Mouse (Mus musculus) c-Kit-positive CD71-negative TER-119-negative erythroid progenitor cells, embryonic 14.5 days (primary cell): ENCODE measurements around the gene Ppp4c.

Experiments
- DNase-seq: peaks from one replicate; pipeline ENCODE4 v3.0.0-alpha.2; 2013; ENCODE audit warnings: low read depth

The Ppp4c gene

DNA sequence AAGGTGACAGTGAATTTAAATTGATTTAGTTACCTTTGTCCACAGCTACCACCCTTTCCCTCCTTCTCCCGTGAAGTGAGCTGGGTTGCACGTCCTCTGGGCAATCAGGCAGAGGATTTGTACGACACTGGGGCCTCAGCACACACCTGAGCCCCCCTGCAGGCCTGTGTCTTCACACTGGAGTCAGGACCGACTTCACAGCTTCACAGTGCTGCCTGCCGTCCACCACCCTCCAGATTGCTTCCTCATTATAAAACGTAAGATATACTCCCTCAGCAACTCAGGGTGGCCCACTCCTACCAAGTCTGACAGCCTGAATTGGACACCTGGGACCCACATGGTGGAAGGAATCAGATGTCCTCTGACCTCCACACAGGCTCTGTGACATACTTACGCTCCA lies 33.8 kb downstream of the Ppp4c start:
- no peak for DNase-seq

- peak; percentile 70 for DNase-seq
These were observed 37.4 kb downstream of the Ppp4c start for GRCm38 (mm10) chr7:126754866-126755265.

GRCm38 (mm10) chr7:126749582-126750343 lies 42.5 kb downstream of the Ppp4c start:
- no peak for DNase-seq

- DNase-seq, result no peak
These were observed 43.5 kb downstream of the Ppp4c start for GRCm38 (mm10) chr7:126748824-126749223.

- DNase-seq, result no peak
These were observed 45.5 kb downstream of the Ppp4c start for GRCm38 (mm10) chr7:126746798-126747197.

GRCm38 (mm10) chr7:126746066-126746465 lies 46.2 kb downstream of the Ppp4c start:
- no peak for DNase-seq

GRCm38 (mm10) chr7:126741964-126742482 lies 50.3 kb downstream of the Ppp4c start:
- DNase-seq, result no peak

- no peak for DNase-seq
These were observed 50.8 kb downstream of the Ppp4c start for GRCm38 (mm10) chr7:126741452-126741851.

- no peak for DNase-seq
These were observed 51.3 kb downstream of the Ppp4c start for GRCm38 (mm10) chr7:126740977-126741376.

DNA sequence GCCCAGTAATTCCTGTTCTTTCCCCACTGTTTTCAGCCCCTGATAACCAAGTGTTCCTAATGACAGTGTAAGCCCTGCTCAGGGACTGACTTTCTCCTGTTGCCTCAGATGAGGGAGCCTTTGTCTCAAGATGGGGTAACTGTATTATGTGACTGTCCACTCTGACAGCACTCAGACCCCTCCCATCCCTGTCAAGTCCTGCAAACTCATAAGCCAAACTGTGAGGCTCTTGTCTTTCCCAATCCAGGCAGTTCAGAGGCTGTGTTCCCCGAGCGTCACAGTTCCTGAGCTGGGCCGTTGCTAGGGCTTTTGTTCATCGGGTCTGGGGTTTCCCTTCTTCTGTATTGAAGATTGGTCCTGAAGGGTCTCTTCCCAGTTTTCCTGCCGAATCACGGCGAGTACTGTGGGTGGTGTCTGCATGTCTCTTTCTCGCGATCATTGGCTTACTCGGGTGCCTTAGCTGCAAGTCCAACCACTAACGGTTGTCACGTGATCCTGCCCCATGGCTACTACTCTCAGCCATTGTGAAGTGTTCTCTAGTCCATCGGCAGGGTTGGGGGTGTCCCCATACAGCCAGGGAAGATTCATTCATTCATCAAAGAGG lies 52.1 kb downstream of the Ppp4c start:
- DNase-seq, result no peak

- DNase-seq, result no peak
These were observed 52.7 kb downstream of the Ppp4c start for GRCm38 (mm10) chr7:126739551-126739950.

DNA sequence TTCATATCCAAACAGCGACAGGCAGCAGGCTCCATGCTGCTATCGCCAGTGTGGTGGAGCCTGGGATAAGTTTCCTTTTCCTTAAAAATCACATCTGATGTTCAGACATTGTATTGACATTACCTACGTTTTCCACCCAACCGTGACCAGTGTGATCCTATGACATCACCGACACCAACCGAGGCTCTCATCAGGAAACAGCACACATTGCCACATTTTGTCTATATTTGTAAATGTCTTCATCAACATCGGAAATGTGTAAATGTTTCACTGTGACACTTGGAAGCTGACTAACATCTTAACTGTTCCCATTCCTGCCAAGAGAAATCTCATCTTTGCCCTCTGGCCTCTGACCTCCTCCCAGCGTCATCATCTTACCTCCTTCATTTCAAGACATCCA lies 56.2 kb downstream of the Ppp4c start:
- no peak for DNase-seq
